Mouse (Mus musculus) lung, adult 2 months (tissue): ENCODE results near the gene Gse1.

Experiments
- CTCF ChIP-seq: fragments of 200-500 bp; IDR thresholded peaks from 2 replicates; pipeline ENCODE4 v1.5.1; 2011; ENCODE audit warnings: mild to moderate bottlenecking, low read length, control low read depth; ENCODE audit not compliant: insufficient read depth
- POLR2A ChIP-seq: fragments of 200-500 bp; IDR thresholded peaks from 2 replicates; pipeline ENCODE4 v1.6.1; 2011; ENCODE audit warnings: low read depth, mild to moderate bottlenecking, control low read depth, low read length, borderline replicate concordance; ENCODE audit errors: extremely low read depth

- peak; percentile 31 for TF ChIP-seq CTCF
- no peak for TF ChIP-seq POLR2A
Observed at GRCm38 (mm10) chr8:120384745-120385144, 156.5 kb downstream of the Gse1 start.
